Mouse (Mus musculus): ENCODE results near the gene Hamp.

GRCm38 (mm10) chr7:30972426-30973250 is 28.8 kb upstream of the Hamp start:
- no peak for TF ChIP-seq CTCF (IDR thresholded peaks at IDR 0.05; ENCODE audit: insufficient read depth, low read depth, low read length)
- no peak for TF ChIP-seq POLR2A (IDR thresholded peaks at IDR 0.05; ENCODE audit: insufficient read depth, low read depth, low read length)
